Mouse (Mus musculus): ENCODE data around the gene Hoxb8. TPM values are rescaled to one million over a fixed set of nuclear protein-coding genes. Genes with fewer than 3 reads are reported as not detected.
A peak's percentile ranks its signal among the peaks of the same experiment; 100 is the strongest.

Gene Hoxb8
- total RNA-seq, 4 experiments from 2014 or later = 0.11 to 0.19 TPM; not detected in 2

- DNase-seq (ENCODE audit: low spot score in 2 of 2) = no peak
Measured at GRCm38 (mm10) chr11:96285771-96286738, 4.3 kb downstream of the Hoxb8 start, which contains the start of gene Hoxb7. Gene Hoxb7 (plus strand): TSS chr11:96286623.

- DNase-seq (ENCODE audit: low spot score in 2 of 2) = no peak
Measured at GRCm38 (mm10) chr11:96286739-96287385, 5.2 kb downstream of the Hoxb8 start.

- no peak for DNase-seq (ENCODE audit: low spot score in 2 of 2)
Measured at GRCm38 (mm10) chr11:96287411-96287810, 5.7 kb downstream of the Hoxb8 start.

- DNase-seq (ENCODE audit: low spot score in 2 of 2) = no peak
Measured at GRCm38 (mm10) chr11:96288455-96289221, 6.9 kb downstream of the Hoxb8 start.

GRCm38 (mm10) chr11:96289293-96289692 lies 7.6 kb downstream of the Hoxb8 start:
- DNase-seq (ENCODE audit: low spot score in 2 of 2) = no peak

GRCm38 (mm10) chr11:96289837-96290236 lies 8.1 kb downstream of the Hoxb8 start:
- no peak for DNase-seq (ENCODE audit: low spot score in 2 of 2)

- no peak for DNase-seq (ENCODE audit: low spot score in 2 of 2)
Measured at GRCm38 (mm10) chr11:96290705-96291355, 9.1 kb downstream of the Hoxb8 start.

- no peak for DNase-seq (ENCODE audit: low spot score in 2 of 2)
Measured at GRCm38 (mm10) chr11:96291681-96292564, 10.2 kb downstream of the Hoxb8 start, which contains the start of gene Hoxb6. Gene Hoxb6 (plus strand): TSS chr11:96292476.

- DNase-seq (ENCODE audit: low spot score in 2 of 2) = no peak
Measured at GRCm38 (mm10) chr11:96292565-96293301, 11.0 kb downstream of the Hoxb8 start.

GRCm38 (mm10) chr11:96293302-96293921 lies 11.7 kb downstream of the Hoxb8 start:
- DNase-seq (ENCODE audit: low spot score in 2 of 2) = no peak

GRCm38 (mm10) chr11:96294245-96295091 lies 12.8 kb downstream of the Hoxb8 start:
- DNase-seq (ENCODE audit: low spot score in 2 of 2) = peak in 1 of 2 experiments; percentile 35

GRCm38 (mm10) chr11:96295092-96295835 lies 13.6 kb downstream of the Hoxb8 start:
- no peak for DNase-seq (ENCODE audit: low spot score in 2 of 2)

- DNase-seq (ENCODE audit: low spot score in 2 of 2) = no peak
Measured at GRCm38 (mm10) chr11:96296997-96297396, 15.3 kb downstream of the Hoxb8 start.

- DNase-seq (ENCODE audit: low spot score in 2 of 2) = no peak
Measured at GRCm38 (mm10) chr11:96297428-96297827, 15.7 kb downstream of the Hoxb8 start.

- no peak for DNase-seq (ENCODE audit: low spot score in 2 of 2)
Measured at GRCm38 (mm10) chr11:96297968-96298635, 16.4 kb downstream of the Hoxb8 start.

GRCm38 (mm10) chr11:96298895-96299667 lies 17.4 kb downstream of the Hoxb8 start:
- DNase-seq (ENCODE audit: low spot score in 2 of 2) = no peak
